Mouse (Mus musculus) pancreas, adult 10 weeks (tissue): Measurements from ENCODE around the gene Car4. TPM values are rescaled to one million over a fixed set of nuclear protein-coding genes. Genes with fewer than 3 reads are reported as not detected.

ENCODE experiments used
- polyA plus RNA-seq: library from polyadenylated mRNA; stranded (reverse); fragments of 350-450 nt; fragmentation: Illumina TruSeq; extraction: RNeasy Lipid Tissue Mini Kit (QIAGEN cat#74804); gene quantifications from one replicate; pipeline ENCODE4 v1.2.3, GENCODE M21; 2015; ENCODE audit warnings: low read depth, low replicate concordance; ENCODE audit not compliant: insufficient read depth

Gene Car4
- polyA plus RNA-seq: 37.5 TPM

DNA sequence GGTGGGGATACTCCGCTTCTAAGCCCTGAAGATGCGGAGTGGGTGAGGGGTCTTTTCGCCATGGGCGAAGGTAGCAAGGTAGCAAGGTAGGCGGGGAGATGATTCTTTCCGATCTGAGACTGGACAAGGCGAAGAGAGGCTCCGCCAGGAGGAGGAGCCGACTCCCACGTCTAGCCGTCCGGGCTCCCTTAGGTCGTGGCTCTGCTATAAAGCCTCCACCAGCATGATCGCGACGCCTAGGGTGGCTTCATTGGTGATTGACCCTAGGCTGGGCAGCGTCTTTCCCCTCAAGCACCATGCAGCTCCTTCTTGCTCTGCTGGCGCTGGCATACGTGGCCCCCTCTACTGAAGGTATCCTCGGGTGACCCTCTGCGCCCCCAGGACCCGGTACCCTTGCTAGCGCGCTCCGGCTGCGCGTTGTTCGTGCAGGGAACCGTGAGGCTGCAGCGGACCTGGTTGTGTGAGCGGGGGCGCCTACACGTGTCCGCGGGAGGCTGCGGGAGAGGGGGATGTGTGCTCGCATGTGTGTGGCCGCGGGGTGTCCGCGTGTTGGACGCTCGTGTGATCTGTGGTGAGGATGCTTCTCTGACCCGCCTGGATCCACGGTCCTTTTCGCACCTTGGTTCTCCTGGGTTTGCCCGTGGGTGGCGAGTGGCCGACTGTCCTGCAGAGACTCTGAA, at the start of gene Car4:
Gene Car4 (plus strand): TSS at position 196 of the 680 bp plus-strand sequence.

DNA sequence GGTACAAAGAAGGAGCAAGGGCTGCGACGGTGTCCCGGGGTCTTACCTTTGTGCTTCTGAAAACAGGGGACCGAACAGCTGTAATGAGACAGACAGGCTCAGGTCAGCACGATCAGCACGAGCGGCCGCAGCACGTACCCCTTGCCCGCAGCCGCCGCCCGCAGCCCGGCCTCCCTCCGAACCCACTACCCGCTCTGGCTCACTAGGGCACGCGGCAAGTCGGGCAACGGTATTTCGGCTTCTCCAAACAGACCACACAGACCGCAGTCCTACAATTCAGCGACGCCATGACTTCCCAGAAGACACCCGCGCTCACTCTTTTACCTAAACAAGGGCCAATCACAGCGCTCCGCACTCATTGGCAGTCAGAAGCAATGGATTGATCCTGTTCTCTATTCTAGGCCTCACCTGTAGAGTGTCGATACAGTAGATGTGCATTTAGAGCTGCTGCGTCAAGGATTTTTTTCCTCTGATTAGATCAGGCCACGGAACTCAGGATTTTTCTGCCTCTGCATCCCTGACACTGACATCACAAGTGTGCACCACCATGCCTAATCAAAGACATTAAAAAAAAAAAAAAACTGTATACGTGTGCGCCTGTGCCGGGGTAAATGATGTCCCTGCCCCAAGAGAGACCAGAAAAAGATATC, 41.4 kb upstream of the Car4 start, which contains the start of gene Znhit3:
Gene Znhit3 (minus strand): TSS at position 314 of the 650 bp plus-strand sequence.

Other genes starting within 250 kb of the Car4 start
- gene Mrm1, start 138.3 kb upstream of the Car4 start, polyA plus RNA-seq: 3.9 TPM
- gene Dhrs11, start 128.8 kb upstream of the Car4 start, polyA plus RNA-seq: 1.8 TPM
- 21.3 TPM for gene Ggnbp2, start 87.0 kb upstream of the Car4 start, polyA plus RNA-seq
- gene Myo19, start 77.6 kb upstream of the Car4 start, polyA plus RNA-seq: 1.0 TPM
- 1.3 TPM for gene Pigw, start 77.5 kb upstream of the Car4 start, polyA plus RNA-seq
- 5.5 TPM for gene Znhit3, start 41.4 kb upstream of the Car4 start, polyA plus RNA-seq
- 5.7 TPM for gene Usp32, start 182.4 kb downstream of the Car4 start, polyA plus RNA-seq
- gene 1700125H20Rik, start 212.6 kb downstream of the Car4 start, polyA plus RNA-seq: not detected